Mouse (Mus musculus) layer of hippocampus, postnatal 10 days (tissue): ENCODE data around the gene Hpdl. TPM values are rescaled to one million over a fixed set of nuclear protein-coding genes. Genes with fewer than 3 reads are reported as not detected.
"Not testable (repeated sequence)": the region's sequence is repeated elsewhere in the genome, so short reads cannot be mapped to it uniquely, and the experiment has no call there.

Experiments used
- DNase-seq, 2 experiments: peaks; one replicate each; pipeline ENCODE4 v3.0.0; 2021; ENCODE audit warnings: low spot score in 2 of 2
- long read RNA-seq: library from polyadenylated mRNA; stranded (forward); transcript quantifications from one replicate; pipeline ENCODE4 v2.0.0, GENCODE M21; 2023
- total RNA-seq, 2 experiments: library from RNA; stranded (reverse); gene quantifications; 2 replicates each; pipeline ENCODE4 v1.2.3; 2021

Hpdl gene
- 1 to 10 TPM; 1.1 TPM for total RNA-seq
- long read RNA-seq, transcript Hpdl-201 (1 exons, 1,804 nt) = major isoform, 7 of 7 reads
- long read RNA-seq, partial matches to known transcripts = 0 of 7 reads
- long read RNA-seq, other reads (novel, unspliced or antisense) = 0 of 7 reads

DNA sequence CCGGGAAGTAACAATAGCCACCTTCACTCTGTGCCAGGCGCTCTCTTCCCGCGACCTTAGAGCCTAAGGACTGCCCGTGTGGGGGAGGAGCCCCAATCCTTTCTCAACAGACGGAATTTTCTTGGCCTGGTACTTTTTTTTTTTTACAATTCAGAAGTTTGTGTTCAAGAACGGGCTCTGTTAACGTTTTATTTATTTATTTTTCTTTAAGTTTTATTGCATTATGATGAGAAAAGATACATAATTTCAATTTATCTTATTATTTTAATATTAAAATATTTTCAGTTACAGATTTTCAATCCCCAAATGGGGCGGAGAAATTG is at the start of gene Hpdl:
Gene Hpdl (minus strand): TSS at position 14 of the 323 bp plus-strand sequence.
- DNase-seq = no peak

DNA sequence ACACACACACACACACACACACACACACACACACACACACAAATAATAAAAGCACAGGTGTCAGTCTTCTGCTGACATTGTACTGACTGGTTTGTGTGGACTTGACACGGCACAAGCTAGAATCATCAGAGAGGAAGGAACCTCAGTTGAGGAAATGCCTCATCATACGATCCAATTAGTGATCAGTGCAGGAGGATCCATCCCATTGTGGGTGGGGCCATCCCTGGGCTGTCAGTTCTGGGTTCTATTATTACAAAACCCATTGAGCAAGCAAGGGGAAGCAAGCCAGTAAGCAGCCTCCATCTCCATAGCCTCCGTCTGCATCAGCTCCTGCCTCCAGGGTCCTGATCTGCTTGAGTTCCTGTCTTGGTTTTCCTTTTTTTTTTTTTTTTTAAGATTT is 48.4 kb upstream of the Hpdl start:
- DNase-seq = no peak

DNA sequence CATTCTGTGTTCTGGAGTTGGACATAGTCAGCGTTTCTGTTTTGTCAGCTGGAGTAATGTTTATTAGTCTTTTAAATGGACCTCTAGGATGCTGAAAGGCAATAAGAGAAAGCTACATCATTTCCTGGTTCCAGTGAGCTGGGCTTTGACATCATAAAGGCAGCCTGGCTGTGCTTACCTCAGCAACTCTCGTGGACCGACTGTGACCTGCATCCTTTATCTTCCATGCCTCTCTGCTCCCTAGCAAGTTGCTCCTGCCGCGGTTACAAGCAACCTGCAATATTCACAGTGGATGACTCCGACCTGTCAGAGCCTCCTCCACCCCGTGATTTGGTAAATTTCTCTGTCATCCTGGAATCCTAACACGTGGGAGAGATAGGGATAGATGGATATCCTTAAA is 40.5 kb upstream of the Hpdl start:
- DNase-seq = no peak

DNA sequence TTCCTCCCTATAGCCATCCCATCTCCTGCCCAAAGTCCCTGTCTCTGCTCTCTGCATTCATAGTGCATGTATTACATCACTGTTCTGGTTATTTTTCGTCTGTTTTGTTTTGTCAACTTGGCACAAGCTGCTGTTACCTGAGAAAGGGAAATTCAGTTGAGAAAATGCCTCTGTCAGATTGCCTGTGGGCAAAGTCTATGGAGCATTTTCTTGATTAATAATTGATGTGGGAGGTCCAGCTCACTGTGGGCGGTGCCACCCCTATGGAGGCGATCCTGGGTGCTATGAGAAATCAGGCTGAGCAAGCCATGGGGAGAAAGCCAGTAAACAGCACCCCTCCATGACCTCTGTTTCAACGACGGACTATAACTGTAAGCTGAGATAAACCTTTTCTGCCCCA is 38.2 kb upstream of the Hpdl start:
- no peak for DNase-seq

DNA sequence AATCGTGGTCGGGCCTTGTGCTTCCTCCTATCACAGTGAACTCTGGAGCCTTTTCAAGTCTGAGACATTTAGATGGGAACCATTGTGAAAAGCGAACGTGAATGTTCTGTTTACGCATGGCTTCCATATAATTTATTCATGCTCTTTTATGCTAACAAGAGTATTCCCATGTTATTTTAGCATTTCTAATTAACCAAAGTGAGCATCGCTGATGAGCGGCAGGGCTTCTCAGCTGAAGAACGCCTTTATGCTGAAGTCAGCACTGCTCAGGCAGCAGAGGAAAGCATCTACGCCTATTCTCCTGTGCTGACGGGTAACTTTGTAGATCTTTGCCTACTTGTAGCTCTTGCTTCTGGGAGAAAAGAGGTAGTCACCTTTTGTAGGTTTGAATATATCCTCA is 35.7 kb upstream of the Hpdl start:
- DNase-seq = no peak

DNA sequence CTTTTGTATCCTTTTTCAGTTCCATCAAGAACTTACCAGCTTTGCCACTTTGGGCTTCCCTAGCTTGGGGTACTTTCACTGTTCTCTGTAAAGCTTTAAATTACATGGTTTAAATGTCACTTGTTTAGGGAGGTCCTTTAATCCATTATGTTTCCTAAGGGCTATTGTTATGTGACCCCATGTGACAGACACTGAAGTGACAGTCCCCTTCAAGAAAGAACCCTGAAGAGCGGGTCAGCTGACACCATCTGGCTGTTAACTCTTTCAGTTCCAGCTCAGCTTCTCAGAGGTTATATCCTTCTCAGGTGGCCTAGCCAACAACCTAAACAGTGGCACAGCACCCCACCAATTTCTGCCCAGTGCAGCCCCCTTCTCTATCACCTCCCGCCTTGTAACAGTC is 32.8 kb upstream of the Hpdl start:
- no peak for DNase-seq

DNA sequence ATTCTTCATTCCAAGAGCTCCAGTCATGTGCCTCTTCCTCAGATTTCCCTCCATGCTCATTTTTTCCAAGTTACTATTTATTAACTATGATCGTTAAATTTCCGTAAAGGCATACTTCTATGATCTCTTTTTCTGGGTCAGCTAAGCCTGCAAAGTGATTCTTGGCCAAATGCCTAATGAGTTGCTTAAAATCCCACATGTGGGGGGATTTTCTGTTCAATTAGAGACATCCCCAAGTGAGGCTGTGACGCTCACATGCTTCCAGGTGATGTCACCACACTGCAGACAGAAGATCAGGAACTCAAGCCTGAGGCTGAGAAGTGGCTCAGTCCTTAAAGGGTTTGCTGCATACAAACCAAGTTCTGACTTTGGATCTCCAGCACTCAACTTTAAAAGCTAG is 28.4 kb upstream of the Hpdl start:
- DNase-seq = no peak

DNA sequence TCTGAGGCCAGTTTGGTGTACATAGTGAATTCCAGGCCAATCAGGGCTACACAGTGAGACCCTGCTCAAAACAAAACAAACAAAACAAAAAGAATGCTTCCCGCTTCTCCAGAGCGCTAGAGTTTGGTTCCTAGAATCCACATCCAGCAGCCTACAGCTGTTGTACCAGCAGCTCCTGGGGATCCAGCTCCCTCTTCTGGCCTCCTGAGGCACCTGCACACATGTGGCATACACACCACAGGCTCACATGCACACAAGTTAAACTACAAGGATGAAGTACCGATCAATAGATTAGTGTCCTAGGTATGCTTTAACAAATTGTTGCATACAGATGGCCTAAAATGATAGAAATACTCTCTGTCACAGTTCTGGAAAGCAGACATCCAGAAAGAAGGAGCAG is 22.8 kb upstream of the Hpdl start:
- no peak for DNase-seq

DNA sequence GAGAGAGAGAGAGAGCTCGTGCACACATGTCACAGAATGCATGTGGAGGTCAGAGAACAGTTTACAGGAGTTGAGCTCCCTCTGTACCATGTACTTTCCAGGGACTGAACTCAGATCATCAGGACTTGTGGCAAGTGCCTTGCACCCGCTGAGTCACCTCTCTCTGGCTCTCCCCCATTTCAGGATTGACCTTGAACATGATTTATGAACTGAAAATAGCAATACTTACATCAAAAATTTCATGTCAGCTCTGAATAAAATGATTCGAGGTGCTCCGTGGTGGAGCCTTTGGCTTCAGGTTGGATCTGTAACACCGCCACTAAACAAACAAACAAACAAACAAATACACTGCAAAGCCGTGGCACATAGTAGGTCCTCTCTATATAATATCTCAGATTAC is 19.3 kb upstream of the Hpdl start:
- DNase-seq = no peak

DNA sequence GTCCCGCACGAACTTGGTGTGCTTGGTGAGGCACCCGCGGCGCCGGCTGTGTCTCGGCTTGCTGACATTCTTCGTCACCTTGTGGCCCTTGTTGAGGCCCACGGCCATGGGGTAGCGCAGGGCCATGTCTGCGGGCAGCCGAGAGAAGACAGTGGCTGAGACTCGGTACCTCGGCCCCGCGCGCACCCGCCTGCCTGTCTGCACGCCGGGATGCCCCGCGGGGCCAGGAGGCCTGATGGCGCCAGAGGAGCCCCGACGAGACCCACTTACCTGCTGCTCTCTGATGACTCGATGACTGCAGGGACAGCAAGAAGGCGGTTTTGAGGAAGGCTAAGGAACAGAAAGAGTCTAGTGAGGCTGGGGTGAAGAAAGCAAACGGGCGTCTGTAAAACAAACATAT is 18.6 kb upstream of the Hpdl start:
- DNase-seq = not testable (repeated sequence)

DNA sequence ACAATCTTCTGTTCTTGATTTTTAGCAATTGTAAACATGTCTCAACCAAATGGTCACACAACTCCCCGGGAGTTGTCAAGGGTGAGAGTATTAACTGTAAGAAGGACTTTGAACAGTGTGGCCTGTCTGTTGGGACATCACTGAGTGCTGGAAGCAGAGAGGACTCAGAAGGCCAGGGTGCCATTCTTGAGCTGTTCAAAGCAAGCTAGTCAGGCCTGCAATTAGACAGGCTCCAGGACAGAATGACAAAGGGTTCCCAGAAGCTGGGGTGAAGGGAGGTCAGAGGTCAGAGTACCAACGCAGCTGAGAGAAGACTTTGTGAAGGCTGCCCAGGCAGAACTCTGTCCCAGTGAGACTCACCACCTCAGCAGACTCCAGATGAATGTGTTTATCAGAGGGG is 17.5 kb upstream of the Hpdl start:
- DNase-seq = no peak

DNA sequence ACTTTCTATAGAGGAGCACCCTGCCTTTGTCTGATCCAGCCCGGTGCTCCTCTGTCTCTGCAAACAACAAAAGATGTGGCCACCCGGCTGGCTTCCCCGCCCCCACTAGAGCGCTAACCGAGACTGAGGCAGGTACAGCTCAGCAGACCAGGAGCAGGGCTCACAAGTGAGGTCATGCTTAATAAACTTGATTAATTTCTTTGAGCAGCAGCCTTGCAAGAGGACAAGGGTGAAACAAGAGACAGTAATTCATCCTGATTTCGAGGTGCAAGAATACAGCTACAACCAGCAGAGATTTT is 8.5 kb upstream of the Hpdl start:
- peak in 1 of 2 experiments; percentile 28 for DNase-seq

DNA sequence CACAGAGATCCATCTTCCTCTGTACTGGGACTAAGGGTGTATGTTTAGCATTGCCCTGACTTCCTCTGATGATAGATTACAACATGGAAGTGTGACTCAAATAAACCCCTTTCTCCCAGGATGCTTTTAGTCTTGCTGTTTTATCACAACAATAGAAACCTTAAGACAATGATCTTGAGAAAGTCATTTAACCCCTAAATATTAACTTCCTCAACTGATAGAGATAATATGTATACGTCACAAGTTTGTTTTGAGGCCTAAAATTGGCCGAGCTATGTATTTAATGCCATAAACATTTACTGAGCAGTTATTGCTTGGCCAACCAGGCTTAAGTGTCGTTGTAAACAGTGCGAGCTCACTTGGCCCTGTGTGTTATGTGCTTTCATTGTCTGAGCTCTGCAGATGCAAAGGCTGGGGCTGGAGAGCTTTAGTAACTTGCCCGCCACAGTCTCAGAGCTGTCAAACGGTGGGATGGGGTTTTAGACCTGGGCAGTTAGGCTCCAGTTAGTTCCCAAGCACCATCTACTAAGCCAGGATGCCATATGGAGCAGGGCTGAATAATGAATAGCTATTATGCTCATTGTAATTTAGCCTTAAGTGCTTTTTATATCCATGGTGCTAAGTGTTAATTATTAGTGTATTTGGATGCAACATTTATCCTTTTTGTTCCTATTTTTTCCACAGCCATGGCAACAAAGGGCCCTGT is 8.0 kb upstream of the Hpdl start:
- DNase-seq = no peak

DNA sequence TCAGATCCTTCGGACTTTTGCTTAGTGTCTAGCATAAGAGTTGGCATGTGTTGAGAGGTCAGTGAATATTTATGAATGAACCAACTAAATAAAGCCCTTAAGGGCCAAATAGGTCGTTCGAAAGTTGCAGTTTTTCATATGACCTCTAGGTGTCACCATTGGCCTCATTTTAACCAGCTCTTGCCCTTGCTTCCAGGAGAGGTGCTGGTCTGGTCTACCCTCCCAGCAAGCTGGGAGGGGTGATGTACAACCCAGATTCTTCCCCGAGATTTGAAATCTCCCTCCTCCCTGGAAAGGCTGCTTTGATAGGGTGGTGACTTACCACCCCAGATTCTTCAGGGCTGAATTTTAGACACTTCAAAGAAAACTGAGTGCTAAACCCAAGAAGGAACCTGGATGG is 6.3 kb upstream of the Hpdl start:
- DNase-seq = peak; percentile 26 to 36

DNA sequence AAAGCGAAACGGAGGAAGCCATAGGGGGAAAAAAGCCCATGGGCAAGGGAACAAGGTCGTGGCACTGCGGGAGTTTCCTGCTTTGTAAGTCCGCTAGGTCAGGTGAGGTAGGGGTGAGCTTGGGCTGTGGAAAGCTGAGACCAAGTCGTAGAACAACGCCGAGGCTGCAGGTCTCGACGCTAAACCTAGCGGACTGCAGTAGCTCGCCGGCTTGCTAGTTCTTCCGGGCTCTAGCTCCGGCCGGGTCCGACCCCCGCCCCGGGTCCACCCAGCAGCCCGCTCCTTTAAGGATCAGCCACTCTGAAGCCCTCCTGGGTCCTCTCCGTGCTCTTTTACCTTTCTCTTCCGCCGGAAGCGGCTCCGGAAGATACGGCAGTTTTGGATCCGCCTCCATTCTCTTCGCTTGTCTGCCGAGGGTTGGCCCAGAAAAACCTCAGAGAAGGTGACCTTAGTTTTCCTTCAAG is 3.1 kb upstream of the Hpdl start:
- DNase-seq = peak; percentile 62 to 67

DNA sequence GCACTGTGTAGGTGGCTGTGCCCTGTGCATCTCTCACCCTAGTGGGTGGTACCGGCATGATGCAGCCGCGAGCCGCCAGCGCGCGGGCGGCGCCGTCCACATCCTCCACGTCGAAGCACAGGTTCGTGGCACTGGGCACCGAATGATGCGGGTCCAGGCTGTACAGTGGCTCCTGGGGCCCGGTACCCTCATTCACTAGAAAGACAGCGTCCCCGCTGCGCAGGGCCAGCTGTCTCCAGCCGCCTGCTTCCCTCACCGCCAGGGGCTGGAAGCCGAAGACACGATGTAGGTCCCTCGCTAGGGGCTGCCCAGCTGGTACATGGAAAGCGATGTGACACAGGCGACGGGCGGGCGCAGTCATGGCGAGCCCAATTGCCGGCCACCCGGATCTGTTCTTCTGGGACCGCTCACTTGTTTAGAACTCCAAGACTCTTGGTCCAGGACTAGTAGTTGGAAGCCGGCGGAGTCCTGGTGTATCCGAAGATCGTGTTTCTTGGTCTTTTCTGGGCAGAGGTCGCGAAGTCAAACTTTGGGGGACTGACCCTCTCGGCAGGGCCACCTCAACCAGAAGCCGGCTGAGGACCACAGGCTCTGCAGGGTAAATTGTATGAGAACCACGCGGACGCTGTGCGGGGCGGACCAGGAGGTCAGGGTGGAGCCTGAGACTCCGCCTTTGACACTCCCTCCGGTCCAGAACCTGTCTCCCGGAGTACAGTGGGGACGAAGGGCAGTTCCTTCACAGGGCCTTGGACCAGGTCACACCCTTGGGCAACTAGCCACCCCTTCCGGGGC is 409 bp downstream of the Hpdl start:
- DNase-seq = peak; percentile 49 to 52

DNA sequence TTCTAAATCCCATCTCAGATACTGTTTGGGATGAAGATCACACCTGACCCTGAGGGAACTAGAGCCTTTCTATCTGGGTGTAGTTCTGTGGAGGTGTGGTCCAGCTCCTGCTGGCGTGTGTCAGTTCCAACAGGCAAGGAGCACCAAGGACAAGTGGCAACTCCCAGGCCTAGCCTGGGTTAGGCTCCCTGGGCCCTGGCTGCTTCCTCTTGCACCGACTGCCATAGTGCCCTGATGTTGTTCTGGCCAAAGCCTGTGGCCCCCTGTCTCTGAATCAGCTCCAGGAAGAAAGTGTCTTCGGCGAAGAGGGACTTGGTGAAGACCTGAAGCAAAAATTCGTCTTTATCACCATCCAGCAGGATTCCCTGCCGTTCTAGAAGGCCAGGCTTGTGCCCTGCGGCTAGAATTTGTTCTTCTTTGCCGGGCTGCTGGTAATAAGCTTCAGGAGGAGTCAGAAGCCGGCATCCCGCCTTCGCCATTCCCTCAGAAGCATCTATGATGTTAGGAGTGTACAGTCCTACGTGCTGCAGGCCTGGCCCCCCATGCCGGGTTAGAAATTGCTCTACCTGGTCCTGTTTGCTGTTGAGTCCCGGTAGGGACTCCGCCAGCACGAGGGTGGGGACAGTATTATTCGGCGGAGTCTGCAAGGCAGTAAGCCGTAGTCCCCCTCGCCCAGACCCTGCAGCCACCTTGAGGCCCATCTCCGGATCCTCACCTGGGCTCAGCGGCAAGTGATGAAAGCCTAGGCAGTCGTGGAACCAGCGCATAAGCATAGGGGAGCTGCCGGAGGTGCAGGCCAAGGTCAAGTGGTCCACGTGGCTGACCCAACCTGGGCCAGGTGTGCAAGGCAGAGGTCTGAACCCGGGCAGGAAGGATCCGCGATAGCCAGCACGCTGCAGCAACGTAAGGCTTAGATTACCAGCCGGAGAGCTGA is 1.3 kb downstream of the Hpdl start:
- peak; percentile 14 to 17 for DNase-seq

DNA sequence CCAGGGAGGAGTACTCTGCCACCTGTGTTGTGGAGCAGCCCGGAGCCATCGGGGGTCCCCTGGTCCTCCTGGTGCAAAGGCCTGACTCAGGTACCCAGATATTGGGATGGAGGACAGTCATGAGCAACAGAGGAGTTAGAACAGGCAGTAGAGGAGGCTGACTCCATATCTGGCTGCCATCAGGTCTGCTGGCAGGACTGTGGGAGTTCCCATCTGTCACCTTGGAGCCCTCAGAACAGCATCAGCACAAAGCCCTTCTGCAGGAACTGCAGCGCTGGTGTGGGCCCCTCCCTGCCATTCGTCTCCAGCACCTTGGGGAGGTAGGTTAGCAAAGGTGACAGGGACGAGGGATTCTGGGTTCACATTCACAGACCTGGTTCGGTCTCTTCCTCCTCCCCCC is 4.0 kb downstream of the Hpdl start:
- DNase-seq = peak; percentile 25 to 41

DNA sequence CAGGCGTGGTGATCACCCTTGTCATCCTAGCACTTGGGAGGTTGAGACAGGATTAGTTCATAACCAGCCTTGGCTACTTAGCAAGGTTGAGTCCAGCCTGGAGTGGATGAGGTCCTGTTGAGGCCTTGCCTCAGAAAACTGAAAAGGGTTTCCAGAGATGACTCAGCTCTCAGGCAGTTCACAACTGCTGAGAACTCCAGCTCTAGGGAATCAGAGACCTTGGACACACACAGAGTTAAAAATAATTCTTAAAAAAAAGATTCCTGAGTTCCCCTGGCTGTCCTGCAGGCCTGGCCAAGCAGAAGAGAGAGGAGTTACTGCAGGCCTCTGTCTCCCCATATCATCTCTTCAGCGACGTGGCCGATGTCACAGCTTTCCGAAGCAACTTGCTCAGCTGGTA is 6.2 kb downstream of the Hpdl start:
- no peak for DNase-seq

DNA sequence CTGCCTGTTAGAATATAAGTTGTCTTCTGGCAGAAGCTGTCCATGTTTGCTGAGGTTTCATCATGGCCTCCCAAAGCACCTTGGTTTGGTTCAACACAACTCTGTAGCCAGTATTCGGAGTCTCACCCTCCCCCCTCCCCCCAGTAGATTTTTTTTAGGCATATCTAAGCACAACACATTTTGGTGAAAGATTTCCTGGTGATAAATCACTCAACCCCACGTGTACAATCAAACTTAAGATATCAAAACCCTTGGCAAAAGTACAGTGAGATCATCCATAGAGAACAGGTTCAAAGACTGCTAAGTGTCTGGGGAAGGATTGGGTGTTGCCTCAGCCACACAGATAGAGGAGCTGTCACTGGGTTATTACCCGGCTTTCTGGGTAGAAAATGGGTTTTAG is 10.5 kb downstream of the Hpdl start:
- DNase-seq = no peak

DNA sequence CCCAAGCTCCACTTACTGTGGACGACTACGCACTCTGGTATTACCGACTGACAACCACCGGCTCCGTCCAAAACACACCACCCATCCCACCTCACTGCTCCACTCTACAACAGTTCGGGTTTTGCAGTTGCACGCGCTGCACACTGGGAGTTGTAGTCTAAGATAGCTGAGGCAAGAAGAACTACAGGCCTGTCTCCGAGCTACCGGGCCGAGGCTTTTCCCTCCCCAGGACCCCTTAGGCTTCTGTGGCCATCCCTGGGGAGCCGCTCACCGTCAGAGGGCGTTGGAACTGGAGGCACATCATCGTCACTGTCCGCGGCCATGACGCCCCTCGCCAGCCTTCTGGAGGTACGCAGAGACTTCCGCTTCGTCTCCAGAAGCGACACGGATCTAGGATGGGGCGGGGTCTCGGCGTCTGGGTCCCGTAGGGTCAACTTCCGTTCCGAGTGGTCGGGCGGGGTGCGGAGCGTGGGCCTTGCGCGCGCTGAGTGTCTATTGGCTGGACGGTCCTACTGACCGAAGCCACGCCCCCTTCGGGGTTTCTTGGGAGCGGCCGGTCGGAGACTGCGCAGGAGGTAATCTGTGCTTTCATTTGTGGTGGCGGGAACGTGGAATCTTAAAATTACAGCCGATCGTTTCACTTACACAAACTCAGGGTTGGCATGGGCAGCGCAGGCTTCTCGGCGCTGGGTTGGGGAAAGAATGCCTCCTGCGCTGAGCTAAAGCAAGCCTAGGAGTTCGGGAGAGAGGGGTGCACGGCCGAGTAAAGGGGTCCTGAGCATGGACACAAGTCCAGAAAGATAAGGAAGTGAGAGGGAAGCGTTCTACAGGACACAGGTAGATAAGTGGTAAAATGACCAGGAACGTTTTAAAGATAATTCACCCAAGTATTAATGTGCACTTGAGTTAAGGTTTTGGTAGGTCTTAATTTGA is 14.0 kb downstream of the Hpdl start, which contains the start of the genes Toe1 and Mutyh:
Gene Toe1 (minus strand): TSS at position 444 of the 933 bp plus-strand sequence.
Gene Mutyh (plus strand): TSS at position 527 of the 933 bp plus-strand sequence.
- peak; percentile 87 to 92 for DNase-seq
